Comparison of ENCODE assay signal across 12 mouse cellular contexts in genomic region chr16:17432576-17432975, GRCm38 (mm10). TPM values are rescaled to one million over a fixed set of nuclear protein-coding genes. Genes with fewer than 3 reads are reported as not detected.
DNase-seq lines count a peak whose midpoint lies in the region; ATAC-seq and TF ChIP-seq lines count a peak whose summit lies in the region.
"Had no signal": no experiment of that assay in that cellular context is flagged by ENCODE, and none has a peak within 500 bp of the region (broad histone marks: within the 10 kb centered on the region; RNA-seq: fewer than 3 reads in every experiment).

No protein-coding gene starts in this region.

- TF ChIP-seq EP300 in liver, postnatal 0 days (IDR thresholded peaks at IDR 0.05; ENCODE audit: low read depth): no peak

- no peak for ATAC-seq in liver, postnatal 0 days

- DNase-seq in heart, adult 18-20 months: peak; percentile 14 to 29
- DNase-seq in heart, embryonic 10.5 days (ENCODE audit: low spot score): no peak
- no peak for DNase-seq in liver, postnatal 0 days
- DNase-seq in liver: no peak
- peak; percentile 37 for DNase-seq in adipocyte (ENCODE audit: low spot score)
- DNase-seq in retina, embryonic 14.5 days (ENCODE audit: low spot score): peak; percentile 37
- no peak for DNase-seq in layer of hippocampus, postnatal 10 days (ENCODE audit: low spot score in 2 of 2)
- no peak for DNase-seq in ovary, postnatal 14 days (ENCODE audit: low spot score)
- DNase-seq: left cerebral cortex, postnatal 4 days; thymus, adult 2 months had no signal

- H3K36me3 ChIP-seq in heart, embryonic 10.5 days: peaks cover 15% of the 10 kb centered on the region
- peaks cover 16% of the 10 kb centered on the region for H3K36me3 ChIP-seq in liver, postnatal 0 days (replicated peaks; ENCODE audit: insufficient read depth, low read length)

- H3K27me3 ChIP-seq in heart, embryonic 10.5 days (ENCODE audit: insufficient read depth, poor library complexity, severe bottlenecking): no peaks in the 10 kb centered on the region
- no peaks in the 10 kb centered on the region for H3K27me3 ChIP-seq in liver, postnatal 0 days (ENCODE audit: insufficient read depth, low read length)
- H3K27me3 ChIP-seq: embryonic facial prominence, embryonic 12.5 days; midbrain, embryonic 12.5 days had no signal

- WGBS in heart, embryonic 10.5 days: 61% methylated on average over 2 of the region's 2 CpGs
- whole genome bisulfite sequencing in liver, postnatal 0 days (ENCODE audit: insufficient replicate concordance): 52% methylated on average over 2 of the region's 2 CpGs

- no peak overlapping the region for H3K27ac ChIP-seq in heart, embryonic 10.5 days
- no peak overlapping the region for H3K27ac ChIP-seq in liver, postnatal 0 days (ENCODE audit: low read depth)
- H3K27ac ChIP-seq: embryonic facial prominence, embryonic 12.5 days; midbrain, embryonic 12.5 days had no signal

- H3K9ac ChIP-seq in liver, postnatal 0 days (replicated peaks): no peak overlapping the region
- H3K9ac ChIP-seq: embryonic facial prominence, embryonic 12.5 days; midbrain, embryonic 12.5 days had no signal

- H3K4me1 ChIP-seq in heart, embryonic 10.5 days: no peaks in the 10 kb centered on the region
- no peaks in the 10 kb centered on the region for H3K4me1 ChIP-seq in liver, postnatal 0 days (ENCODE audit: insufficient read depth)
- H3K4me1 ChIP-seq: embryonic facial prominence, embryonic 12.5 days; midbrain, embryonic 12.5 days had no signal

- peak; percentile 70 for TF ChIP-seq CTCF in liver, postnatal 0 days (IDR thresholded peaks at IDR 0.05; ENCODE audit: low read depth)

- no peak overlapping the region for H3K4me2 ChIP-seq in liver, postnatal 0 days (ENCODE audit: low read depth, low read length)
- H3K4me2 ChIP-seq: embryonic facial prominence, embryonic 12.5 days; midbrain, embryonic 12.5 days had no signal

- no peak overlapping the region for H3K4me3 ChIP-seq in heart, embryonic 10.5 days
- no peak overlapping the region for H3K4me3 ChIP-seq in liver, postnatal 0 days (ENCODE audit: low read depth, low read length)
- H3K4me3 ChIP-seq: embryonic facial prominence, embryonic 12.5 days; midbrain, embryonic 12.5 days had no signal

- H3K9me3 ChIP-seq in heart, embryonic 10.5 days: no peaks in the 10 kb centered on the region
- no peaks in the 10 kb centered on the region for H3K9me3 ChIP-seq in liver, postnatal 0 days (ENCODE audit: low read length)
- H3K9me3 ChIP-seq: embryonic facial prominence, embryonic 12.5 days; midbrain, embryonic 12.5 days had no signal

RNA-seq across cellular contexts. Expression of gene Crkl, which starts 19.2 kb away (rescaled TPM):
- total RNA-seq in heart, adult 18-20 months (2021): 10 to 100 TPM; 28.9 to 29.4 TPM
- polyA plus RNA-seq in heart, embryonic 10.5 days (2016; fragmentation: Nextera tagmentation; extraction: Ambion mirVana): 52.6 and 68.9 TPM in 2 replicates
- polyA plus RNA-seq in liver, postnatal 0 days (2015; fragmentation: Nextera tagmentation; extraction: Ambion mirVana): 20.1 and 24.4 TPM in 2 replicates
- 10 to 100 TPM; 34.3 to 36.0 TPM for total RNA-seq in layer of hippocampus, postnatal 10 days (2021)

RNA-seq across cellular contexts. Expression of gene Pi4ka, which starts 26.5 kb away (rescaled TPM):
- 10 to 100 TPM; 54.9 to 63.4 TPM for total RNA-seq in heart, adult 18-20 months (2021)
- polyA plus RNA-seq in heart, embryonic 10.5 days (2016; fragmentation: Nextera tagmentation; extraction: Ambion mirVana): 33.6 and 40.8 TPM in 2 replicates
- 7.3 and 8.1 TPM in 2 replicates for polyA plus RNA-seq in liver, postnatal 0 days (2015; fragmentation: Nextera tagmentation; extraction: Ambion mirVana)
- 100 to 1,000 TPM; 174 to 177 TPM for total RNA-seq in layer of hippocampus, postnatal 10 days (2021)

RNA-seq across cellular contexts. Expression of gene Snap29, which starts 26.8 kb away (rescaled TPM):
- 10 to 100 TPM; 15.8 to 17.0 TPM for total RNA-seq in heart, adult 18-20 months (2021)
- 12.3 and 13.6 TPM in 2 replicates for polyA plus RNA-seq in heart, embryonic 10.5 days (2016; fragmentation: Nextera tagmentation; extraction: Ambion mirVana)
- polyA plus RNA-seq in liver, postnatal 0 days (2015; fragmentation: Nextera tagmentation; extraction: Ambion mirVana): 7.1 and 7.2 TPM in 2 replicates
- total RNA-seq in layer of hippocampus, postnatal 10 days (2021): 10 to 100 TPM; 30.8 to 31.9 TPM

RNA-seq across cellular contexts. Expression of gene Aifm3, which starts 56.8 kb away (rescaled TPM):
- under 1 TPM in 1 of 2 experiments, not detected in 1; 0.18 TPM for total RNA-seq in heart, adult 18-20 months (2021)
- polyA plus RNA-seq in heart, embryonic 10.5 days (2016; fragmentation: Nextera tagmentation; extraction: Ambion mirVana): 0.71 and 0.97 TPM in 2 replicates
- 3.3 and 3.4 TPM in 2 replicates for polyA plus RNA-seq in liver, postnatal 0 days (2015; fragmentation: Nextera tagmentation; extraction: Ambion mirVana)
- total RNA-seq in layer of hippocampus, postnatal 10 days (2021): 10 to 100 TPM; 36.4 to 39.9 TPM

Comparison
In these comparisons a context has a peak if more than half of its experiments do, and no peak if none do; other contexts are left out.
1. DNase-seq: peak in heart, adult 18-20 months (2 of 2), adipocyte (single experiment) and retina, embryonic 14.5 days (single experiment); none in heart, embryonic 10.5 days (single experiment), liver, postnatal 0 days (single experiment), liver (single experiment), layer of hippocampus, postnatal 10 days (0 of 2) and ovary, postnatal 14 days (single experiment).